Mouse (Mus musculus): ENCODE results near the gene Palm. TPM values are rescaled to one million over a fixed set of nuclear protein-coding genes. Genes with fewer than 3 reads are reported as not detected.
A peak's percentile ranks its signal among the peaks of the same experiment; 100 is the strongest.

Palm gene
- polyA plus RNA-seq, 1 experiment from 2014 or later, result 48.1 TPM

DNA sequence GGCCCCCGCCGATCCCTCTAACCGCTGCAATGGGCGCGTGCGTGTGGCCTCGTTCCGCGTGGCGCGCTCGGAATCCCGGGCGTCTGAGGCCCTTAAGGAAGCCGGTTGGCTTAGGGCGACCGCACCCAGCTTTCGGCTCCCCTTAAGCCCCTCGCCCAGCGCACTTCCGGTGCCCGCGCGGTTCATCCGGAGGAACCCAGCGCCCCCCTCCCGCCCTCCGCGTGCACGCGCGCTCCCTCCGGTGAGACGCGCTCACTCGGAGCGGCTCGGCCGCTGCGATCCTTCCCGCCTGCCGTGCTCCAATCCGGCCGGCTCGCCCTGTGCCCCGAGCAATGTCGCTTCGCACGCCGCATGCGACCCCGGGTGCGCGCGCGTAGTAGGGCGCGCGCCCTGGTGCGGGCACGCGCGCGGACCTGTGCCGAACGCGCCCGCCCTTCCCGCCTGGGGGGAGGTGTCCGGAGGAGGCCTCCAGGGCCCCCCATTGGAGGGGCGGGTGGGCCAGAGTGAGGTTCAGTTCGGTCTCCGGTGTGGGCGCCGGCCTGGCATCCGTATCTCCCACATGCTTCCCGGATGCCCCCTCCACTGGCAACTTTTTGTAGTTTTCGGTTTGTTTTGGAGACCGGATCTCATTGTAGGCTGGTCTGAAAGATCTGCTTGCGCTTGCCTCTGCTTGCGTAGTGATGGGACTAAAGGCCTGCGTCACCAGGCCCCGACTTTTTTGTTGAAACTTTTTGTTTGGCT, 61.6 kb downstream of the Palm start:
- peak; percentile 15 for ATAC-seq
- H3K27ac ChIP-seq, result peak overlapping the region; percentile 100
- no peaks in the 10 kb centered on the region for H3K9me3 ChIP-seq
- peaks cover 14% of the 10 kb centered on the region for H3K36me3 ChIP-seq
- H3K4me3 ChIP-seq (replicated peaks), result peak overlapping the region; percentile 97
- H3K27me3 ChIP-seq (replicated peaks), result no peaks in the 10 kb centered on the region
- H3K4me1 ChIP-seq (replicated peaks), result peaks cover 68% of the 10 kb centered on the region
- peak overlapping the region; percentile 79 for H3K4me2 ChIP-seq (replicated peaks)
- H3K9ac ChIP-seq, result peak overlapping the region; percentile 100
- WGBS, result under 1% methylated on average over 82 of the region's 83 CpGs

- peak overlapping the region; percentile 100 for H3K9ac ChIP-seq
- H3K36me3 ChIP-seq, result peaks cover 21% of the 10 kb centered on the region
- H3K9me3 ChIP-seq, result no peaks in the 10 kb centered on the region
- ATAC-seq, result peak; percentile 25
- peak overlapping the region; percentile 79 for H3K4me2 ChIP-seq (replicated peaks)
- H3K4me1 ChIP-seq (replicated peaks), result peaks cover 67% of the 10 kb centered on the region
- WGBS, result under 1% methylated on average over 10 of the region's 10 CpGs
- no peaks in the 10 kb centered on the region for H3K27me3 ChIP-seq (replicated peaks)
- peak overlapping the region; percentile 100 for H3K27ac ChIP-seq
- H3K4me3 ChIP-seq (replicated peaks), result peak overlapping the region; percentile 97
Measured at GRCm38 (mm10) chr10:79855558-79856184, 62.3 kb downstream of the Palm start.

DNA sequence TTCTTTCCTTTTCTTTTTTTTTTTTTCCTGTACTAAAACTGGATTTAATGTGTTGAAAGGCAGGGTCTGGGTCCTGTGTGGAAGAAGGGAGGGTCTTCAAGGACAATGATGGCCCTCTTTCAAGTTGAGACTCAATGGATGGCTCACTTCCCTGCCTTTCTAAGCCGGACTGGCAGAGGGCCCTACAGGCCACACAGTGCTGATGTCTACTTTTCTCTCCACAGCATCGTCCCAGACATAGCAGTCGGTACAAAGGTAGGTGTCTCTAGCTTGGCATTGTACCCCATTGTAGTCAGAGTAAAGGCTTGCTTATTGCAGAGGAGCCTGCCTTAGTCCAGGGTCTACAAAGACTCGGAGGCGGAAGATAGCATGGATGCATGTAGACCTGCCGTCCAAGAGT, 62.9 kb downstream of the Palm start:
- 20% methylated on average over 6 of the region's 6 CpGs for WGBS
- Histone ChIP-seq H3K36me3 (peaks cover 27% of the 10 kb centered on the region), H3K27me3 (replicated peaks) (no peaks in the 10 kb centered on the region), H3K4me1 (replicated peaks) (peaks cover 66% of the 10 kb centered on the region), H3K9me3 (no peaks in the 10 kb centered on the region), H3K4me3 (replicated peaks) (peak overlapping the region; percentile 97), H3K4me2 (replicated peaks) (peak overlapping the region; percentile 79), H3K9ac (peak overlapping the region; percentile 100), H3K27ac (peak overlapping the region; percentile 100)
- ATAC-seq, result no peak

DNA sequence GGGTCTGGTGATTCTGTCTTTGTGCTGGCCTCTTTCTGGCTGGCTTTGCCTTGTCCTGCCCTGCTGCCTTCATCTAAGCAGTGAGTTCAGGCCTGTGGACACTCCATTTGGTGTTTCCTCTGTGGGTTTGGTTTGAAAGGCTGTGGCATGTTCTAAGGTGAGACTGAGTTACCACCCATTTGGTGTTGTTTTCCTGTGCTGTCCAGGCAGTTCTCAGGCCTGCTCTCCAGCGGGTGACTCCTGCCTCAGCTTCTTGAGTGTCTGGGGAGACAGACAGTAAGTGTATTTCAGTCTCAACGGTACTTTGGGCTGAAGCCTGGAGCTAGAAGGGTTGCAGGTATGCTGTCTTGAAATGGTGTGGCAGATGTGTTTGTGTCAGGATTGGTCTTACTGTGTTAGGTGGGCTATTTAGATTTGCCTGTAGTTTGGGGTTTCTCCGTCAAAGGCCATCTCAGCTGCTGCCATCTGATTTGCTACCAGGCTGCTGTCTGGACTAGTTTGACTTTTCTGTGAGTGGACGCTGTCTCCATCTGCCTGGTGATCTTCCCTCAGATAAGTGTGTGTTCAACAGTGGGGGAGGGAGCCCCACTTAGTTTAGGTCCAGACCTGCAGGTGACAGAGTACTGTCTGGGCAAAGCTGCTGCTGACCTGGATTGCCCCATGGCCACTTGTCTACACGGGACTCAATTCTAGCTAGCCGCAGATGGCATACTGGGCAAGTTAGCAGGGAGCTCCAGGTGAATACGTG, 63.5 kb downstream of the Palm start:
- 22% methylated on average over 7 of the region's 7 CpGs for WGBS
- peak overlapping the region; percentile 100 for H3K27ac ChIP-seq
- H3K9ac ChIP-seq, result peak overlapping the region; percentile 100
- ATAC-seq, result no peak
- H3K36me3 ChIP-seq, result peaks cover 33% of the 10 kb centered on the region
- no peaks in the 10 kb centered on the region for H3K27me3 ChIP-seq (replicated peaks)
- no peaks in the 10 kb centered on the region for H3K9me3 ChIP-seq
- H3K4me3 ChIP-seq (replicated peaks), result peak overlapping the region; percentile 97
- peaks cover 62% of the 10 kb centered on the region for H3K4me1 ChIP-seq (replicated peaks)
- H3K4me2 ChIP-seq (replicated peaks), result peak overlapping the region; percentile 79

- peak overlapping the region; percentile 79 for H3K4me2 ChIP-seq (replicated peaks)
- ATAC-seq, result no peak
- peak overlapping the region; percentile 100 for H3K27ac ChIP-seq
- H3K36me3 ChIP-seq, result peaks cover 38% of the 10 kb centered on the region
- no peaks in the 10 kb centered on the region for H3K27me3 ChIP-seq (replicated peaks)
- peak overlapping the region; percentile 97 for H3K4me3 ChIP-seq (replicated peaks)
- WGBS, result 6% methylated on average over 4 of the region's 4 CpGs
- H3K9me3 ChIP-seq, result no peaks in the 10 kb centered on the region
- peak overlapping the region; percentile 100 for H3K9ac ChIP-seq
- peaks cover 61% of the 10 kb centered on the region for H3K4me1 ChIP-seq (replicated peaks)
Measured at GRCm38 (mm10) chr10:79857452-79857811, 64.1 kb downstream of the Palm start.

- peaks cover 43% of the 10 kb centered on the region for H3K36me3 ChIP-seq
- ATAC-seq, result no peak
- WGBS, result 45% methylated on average over 2 of the region's 2 CpGs
- no peaks in the 10 kb centered on the region for H3K9me3 ChIP-seq
- peak overlapping the region; percentile 79 for H3K4me2 ChIP-seq (replicated peaks)
- no peaks in the 10 kb centered on the region for H3K27me3 ChIP-seq (replicated peaks)
- H3K4me3 ChIP-seq (replicated peaks), result peak overlapping the region; percentile 97
- H3K4me1 ChIP-seq (replicated peaks), result peaks cover 60% of the 10 kb centered on the region
- H3K27ac ChIP-seq, result peak overlapping the region; percentile 100
- peak overlapping the region; percentile 100 for H3K9ac ChIP-seq
Measured at GRCm38 (mm10) chr10:79857894-79858293, 64.5 kb downstream of the Palm start.

- Histone ChIP-seq H3K4me3 (replicated peaks) (peak overlapping the region; percentile 97), H3K36me3 (peaks cover 45% of the 10 kb centered on the region), H3K27me3 (replicated peaks) (no peaks in the 10 kb centered on the region), H3K27ac (peak overlapping the region; percentile 100), H3K4me2 (replicated peaks) (peak overlapping the region; percentile 79), H3K9me3 (no peaks in the 10 kb centered on the region), H3K9ac (peak overlapping the region; percentile 100), H3K4me1 (replicated peaks) (peaks cover 57% of the 10 kb centered on the region)
- WGBS, result 43% methylated on average over 17 of the region's 17 CpGs
- ATAC-seq, result no peak
Measured at GRCm38 (mm10) chr10:79858416-79859074, 65.2 kb downstream of the Palm start.

- 77% methylated on average over 11 of the region's 11 CpGs for WGBS
- no peak overlapping the region for H3K4me3 ChIP-seq (replicated peaks)
- H3K9me3 ChIP-seq, result no peaks in the 10 kb centered on the region
- ATAC-seq, result no peak
- H3K27ac ChIP-seq, result no peak overlapping the region
- no peaks in the 10 kb centered on the region for H3K27me3 ChIP-seq (replicated peaks)
- peaks cover 45% of the 10 kb centered on the region for H3K36me3 ChIP-seq
- no peak overlapping the region for H3K9ac ChIP-seq
- H3K4me2 ChIP-seq (replicated peaks), result peak overlapping the region; percentile 79; the same call in 1 of the 2 replicates
- H3K4me1 ChIP-seq (replicated peaks), result peaks cover 57% of the 10 kb centered on the region
Measured at GRCm38 (mm10) chr10:79859116-79859515, 65.7 kb downstream of the Palm start.

DNA sequence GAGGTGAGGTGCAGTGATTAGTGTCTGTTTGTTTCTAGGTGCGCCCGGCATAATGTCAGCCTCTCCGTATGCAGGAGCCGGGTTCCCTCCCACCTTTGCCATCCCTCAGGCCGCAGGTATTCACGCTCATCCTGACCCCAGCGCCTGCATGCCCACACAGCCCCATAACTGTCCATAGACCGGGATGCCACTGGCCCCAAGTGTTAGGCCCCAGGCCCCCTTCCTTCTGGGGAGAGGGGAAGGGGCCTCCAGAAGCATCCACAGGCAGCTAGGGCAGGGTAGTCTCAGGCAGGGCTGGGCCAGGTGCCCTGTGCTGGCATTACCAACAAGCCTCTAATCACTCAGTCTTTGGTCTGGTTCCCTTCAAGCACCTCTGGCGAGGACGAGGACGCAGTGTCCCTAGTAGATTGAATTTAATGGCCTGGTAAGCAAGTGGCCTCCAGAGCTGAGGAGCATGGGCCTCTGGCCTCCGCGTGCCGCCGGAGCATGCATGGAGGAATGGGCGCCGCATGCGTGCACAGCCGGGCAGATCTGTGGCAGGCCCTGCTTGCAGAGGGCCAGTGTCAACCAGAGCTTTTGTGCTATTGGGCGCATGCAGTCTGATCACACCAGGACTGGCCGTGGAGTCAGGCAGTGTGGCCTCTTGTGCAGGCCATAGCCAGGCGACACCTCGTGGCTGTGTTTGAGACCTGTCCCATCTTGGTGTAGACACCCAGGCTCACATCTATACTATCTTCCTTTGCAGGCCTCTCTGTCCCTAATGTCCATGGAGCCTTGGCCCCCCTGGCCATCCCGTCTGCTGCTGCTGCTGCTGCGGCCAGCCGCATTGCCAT, 66.9 kb downstream of the Palm start:
- Histone ChIP-seq H3K4me3 (replicated peaks) (no peak overlapping the region), H3K27ac (no peak overlapping the region), H3K27me3 (replicated peaks) (no peaks in the 10 kb centered on the region), H3K4me2 (replicated peaks) (no peak overlapping the region), H3K36me3 (peaks cover 50% of the 10 kb centered on the region), H3K9ac (no peak overlapping the region), H3K4me1 (replicated peaks) (peaks cover 60% of the 10 kb centered on the region), H3K9me3 (no peaks in the 10 kb centered on the region)
- 89% methylated on average over 26 of the region's 26 CpGs for WGBS
- ATAC-seq, result no peak

DNA sequence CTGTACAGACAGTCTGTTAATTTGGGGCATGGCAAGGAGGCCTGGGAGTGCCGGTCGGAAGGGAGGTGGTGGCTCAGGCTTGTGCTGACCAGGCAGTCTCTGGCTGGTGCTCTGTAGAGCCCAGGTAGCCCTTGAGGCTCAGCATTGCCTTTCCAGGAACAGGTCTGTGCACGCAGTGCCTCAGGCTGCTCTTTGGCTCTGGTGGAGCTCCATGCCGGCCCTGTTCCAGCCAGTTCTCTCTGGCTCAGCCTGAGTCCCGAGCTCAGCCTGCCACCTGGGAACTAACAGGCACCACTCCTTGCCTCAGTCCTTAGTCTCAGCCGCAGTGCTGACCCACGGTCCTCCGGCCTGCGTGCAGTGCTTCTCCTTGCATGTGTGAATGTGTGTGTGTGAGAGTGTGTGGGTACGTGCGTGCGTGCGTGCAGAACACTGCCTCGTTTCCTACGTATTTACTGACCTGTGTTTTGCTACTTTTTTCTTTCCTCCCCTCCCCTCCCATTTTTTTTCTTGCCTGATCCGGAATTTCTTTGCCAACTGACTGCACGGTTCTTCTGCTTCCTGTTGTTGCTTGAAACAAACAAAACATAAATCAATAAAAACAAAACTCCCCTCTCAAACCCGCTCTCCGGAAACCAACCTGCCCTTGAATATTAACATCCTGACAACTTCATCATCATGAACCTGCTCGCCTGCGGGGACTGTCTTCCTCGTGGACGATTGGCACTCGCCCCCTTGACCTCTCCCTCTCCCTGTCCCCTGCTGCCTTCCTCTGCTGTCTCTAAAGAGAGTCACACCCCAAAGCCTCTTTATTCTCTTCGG, 68.1 kb downstream of the Palm start:
- Histone ChIP-seq H3K4me1 (replicated peaks) (peaks cover 58% of the 10 kb centered on the region), H3K36me3 (peaks cover 55% of the 10 kb centered on the region), H3K4me2 (replicated peaks) (no peak overlapping the region), H3K9me3 (no peaks in the 10 kb centered on the region), H3K9ac (no peak overlapping the region), H3K4me3 (replicated peaks) (no peak overlapping the region), H3K27me3 (replicated peaks) (no peaks in the 10 kb centered on the region), H3K27ac (no peak overlapping the region)
- no peak for ATAC-seq
- 68% methylated on average over 25 of the region's 25 CpGs for WGBS

All from intestine, embryonic 15.5 days (tissue).